Mouse (Mus musculus) CD4-positive, CD25-positive, alpha-beta regulatory T cell, adult 2 months (primary cell): ENCODE results near the gene Tcl1b1.
"Not testable (repeated sequence)": the region's sequence is repeated elsewhere in the genome, so short reads cannot be mapped to it uniquely, and the experiment has no call there.

Experiments
- DNase-seq: peaks from one replicate; pipeline ENCODE4 v3.0.0-alpha.2; 2012; ENCODE audit warnings: low read depth, low spot score

Gene Tcl1b1

DNA sequence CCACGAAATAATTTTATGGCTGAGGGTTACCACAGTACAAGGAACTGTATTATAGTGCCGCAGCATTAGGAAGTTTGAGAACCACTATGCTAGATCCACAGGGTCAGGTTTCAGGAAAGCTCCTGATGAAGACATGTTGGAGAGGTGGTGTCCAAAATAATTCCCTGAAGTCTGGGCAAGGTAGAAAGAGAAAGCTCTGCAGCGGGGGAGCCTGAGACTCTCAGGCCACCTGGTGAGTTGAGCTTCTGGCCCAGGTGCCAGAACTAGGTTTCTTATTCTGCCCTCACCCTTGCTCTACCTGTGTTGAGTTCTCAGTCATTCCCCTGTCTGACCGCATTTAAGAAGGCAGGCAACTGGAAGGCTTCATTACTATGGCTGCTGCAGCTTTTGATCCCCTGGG, at the start of gene Tcl1b1:
Gene Tcl1b1 (plus strand): TSS at position 301 of the 400 bp plus-strand sequence.
- DNase-seq = no peak

DNA sequence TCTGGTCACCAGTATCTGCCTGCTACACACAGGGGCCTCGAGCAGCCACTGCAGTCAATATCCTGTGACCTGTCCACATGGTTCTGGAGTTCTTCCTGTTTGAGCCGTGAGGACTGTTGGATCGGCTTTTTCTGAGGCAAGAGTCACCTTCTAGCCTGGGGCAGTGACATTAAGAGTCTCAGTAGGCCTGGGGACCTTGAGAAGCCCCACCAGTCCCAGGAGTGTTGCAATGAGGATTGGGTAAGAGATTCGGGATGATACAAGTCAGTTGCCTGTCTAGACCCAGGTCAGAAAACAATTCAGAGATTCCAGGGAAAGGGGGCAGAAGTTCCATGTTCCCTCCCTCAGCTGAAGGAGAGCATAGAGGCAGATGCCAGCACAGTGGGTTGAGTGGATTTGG, 49.7 kb upstream of the Tcl1b1 start:
- no peak for DNase-seq

DNA sequence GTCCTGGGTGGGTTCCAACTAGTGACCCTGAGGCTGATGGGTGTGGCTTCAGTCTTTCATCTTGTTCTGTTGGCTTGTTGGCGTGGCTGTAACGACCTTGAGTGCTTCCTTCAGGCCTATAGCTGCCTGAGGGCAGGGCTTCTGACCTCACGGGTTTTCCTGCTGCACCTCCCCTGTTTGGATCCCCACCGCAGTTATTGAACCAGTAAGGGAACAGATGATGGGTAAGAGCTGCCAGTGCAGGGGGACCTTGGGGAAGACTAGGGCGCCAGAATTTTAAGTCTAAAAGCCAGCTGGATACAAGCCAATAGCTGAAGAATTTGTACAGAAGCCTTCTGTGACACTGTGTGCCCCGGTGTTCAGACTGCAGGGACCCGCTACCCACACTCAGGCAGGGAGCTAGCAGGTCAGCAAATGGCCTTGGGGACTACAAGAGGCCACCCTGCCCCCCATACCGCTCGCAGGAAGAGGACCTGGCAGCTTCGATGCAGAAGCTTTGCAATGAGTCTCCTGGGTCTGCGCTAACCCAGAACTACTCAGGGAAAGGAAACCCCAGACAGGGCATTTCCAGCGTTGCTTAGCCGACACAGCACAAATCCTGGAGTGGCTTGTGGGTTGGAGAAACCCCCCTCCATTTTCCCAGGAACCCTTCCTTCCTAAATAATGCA, 47.0 kb upstream of the Tcl1b1 start:
- DNase-seq = no peak

DNA sequence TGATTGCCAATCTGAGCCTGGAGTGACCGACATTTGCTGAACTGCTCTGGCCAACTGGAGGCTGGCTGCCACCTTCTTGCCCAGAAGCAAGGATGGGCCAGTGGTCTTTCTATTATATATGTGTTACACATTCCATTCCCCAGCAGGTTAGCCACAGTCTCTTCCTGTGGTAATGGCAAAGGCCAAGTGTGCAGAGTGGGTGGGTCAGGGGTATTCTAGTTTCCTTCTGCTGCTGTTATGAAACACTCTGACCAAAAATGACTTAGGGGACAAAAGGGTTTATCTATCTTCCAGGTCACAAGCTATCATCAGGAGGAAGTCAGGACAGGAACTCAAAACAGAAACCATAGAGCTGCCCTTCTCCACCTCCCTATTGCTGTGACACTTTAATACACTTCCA, 42.8 kb upstream of the Tcl1b1 start:
- no peak for DNase-seq

DNA sequence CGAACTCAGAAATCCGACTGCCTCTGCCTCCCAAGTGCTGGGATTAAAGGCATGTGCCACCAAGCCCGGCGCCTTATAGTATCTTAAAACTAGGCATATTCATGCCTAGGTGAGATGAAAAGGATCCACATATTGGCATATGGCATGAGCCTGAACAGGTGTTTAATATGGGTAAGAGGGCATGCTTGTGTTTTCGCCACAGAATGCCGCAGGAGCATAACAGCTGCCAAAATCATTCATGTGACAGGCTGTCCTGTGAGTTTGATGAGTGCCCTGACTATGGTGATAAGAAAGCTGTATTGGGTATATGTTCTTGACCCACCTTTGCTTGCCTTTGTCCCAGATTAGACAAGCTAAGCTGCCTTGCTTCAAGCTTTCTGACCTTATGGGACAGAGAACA, 34.1 kb upstream of the Tcl1b1 start:
- DNase-seq = no peak

DNA sequence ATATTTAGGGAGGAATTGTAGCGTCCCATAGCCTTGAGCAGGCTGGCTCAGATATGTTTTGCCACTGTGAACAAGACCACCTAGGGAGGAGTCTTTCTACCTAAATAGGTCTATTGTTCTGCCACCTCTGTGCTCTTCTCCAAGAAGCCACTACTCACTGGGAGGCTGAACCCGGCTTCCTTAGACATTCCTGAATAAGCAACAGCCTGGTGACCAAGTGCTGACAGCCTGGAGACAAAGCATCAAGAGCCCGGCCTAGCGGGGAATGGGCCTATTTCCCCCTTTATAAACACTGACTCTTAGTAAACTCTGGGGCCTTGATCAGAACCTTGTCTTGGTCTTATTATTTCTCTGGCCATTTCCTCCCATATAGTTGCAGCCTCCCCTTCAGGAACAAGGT, 33.0 kb upstream of the Tcl1b1 start:
- DNase-seq = no peak

DNA sequence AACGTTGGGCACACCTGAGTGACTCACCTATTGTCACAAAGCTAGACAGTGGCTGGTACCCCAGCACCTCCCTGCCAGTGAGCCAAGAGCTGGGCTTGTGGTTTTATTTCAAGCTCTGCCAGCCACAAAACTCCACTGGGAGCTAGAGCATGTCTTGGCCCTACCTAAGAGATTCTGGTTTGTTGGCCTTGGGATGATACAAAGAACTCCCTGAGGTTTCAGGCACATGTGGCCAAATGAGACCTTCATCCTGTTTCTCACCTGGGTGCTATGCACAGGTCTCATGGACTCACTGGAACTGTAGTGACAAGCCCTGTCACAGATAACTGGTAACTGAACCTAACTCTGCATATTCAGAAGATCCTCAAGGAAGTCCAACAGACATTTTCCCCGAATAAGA, 31.9 kb upstream of the Tcl1b1 start:
- no peak for DNase-seq

DNA sequence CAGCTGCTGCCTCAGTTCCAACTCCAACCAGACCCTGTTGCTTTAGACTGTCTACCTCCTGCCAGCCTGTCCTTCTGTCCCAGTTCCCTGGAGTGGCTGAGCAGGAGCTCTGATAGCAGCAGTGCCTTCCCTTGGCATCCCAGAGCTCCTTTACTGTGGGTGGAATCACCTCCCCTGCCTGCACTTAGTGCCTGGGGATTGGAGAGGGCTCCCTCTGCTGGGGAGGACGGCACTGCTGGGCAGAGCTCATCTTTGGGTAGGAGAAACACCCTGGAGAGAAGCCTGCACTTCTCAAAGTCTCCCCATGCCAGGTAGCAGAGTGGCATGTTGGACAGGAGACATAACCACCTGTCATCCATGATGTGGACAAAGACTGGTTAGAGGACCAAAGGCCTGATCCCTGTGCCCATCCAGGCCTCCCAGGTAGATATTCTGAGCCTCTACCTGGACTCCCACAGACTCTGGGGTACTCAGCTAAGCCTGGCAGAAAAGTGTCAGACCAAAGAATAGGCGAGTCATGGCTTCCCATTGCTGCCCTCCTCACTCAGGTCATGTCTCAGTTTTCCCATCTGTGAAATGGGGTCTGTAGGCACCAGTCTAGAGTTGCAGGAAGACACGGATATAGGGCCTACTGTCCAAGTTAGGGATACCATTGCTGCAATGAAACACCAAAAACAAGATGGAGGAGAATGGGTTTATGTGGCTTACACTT, 29.8 kb upstream of the Tcl1b1 start:
- DNase-seq = not testable (repeated sequence)

DNA sequence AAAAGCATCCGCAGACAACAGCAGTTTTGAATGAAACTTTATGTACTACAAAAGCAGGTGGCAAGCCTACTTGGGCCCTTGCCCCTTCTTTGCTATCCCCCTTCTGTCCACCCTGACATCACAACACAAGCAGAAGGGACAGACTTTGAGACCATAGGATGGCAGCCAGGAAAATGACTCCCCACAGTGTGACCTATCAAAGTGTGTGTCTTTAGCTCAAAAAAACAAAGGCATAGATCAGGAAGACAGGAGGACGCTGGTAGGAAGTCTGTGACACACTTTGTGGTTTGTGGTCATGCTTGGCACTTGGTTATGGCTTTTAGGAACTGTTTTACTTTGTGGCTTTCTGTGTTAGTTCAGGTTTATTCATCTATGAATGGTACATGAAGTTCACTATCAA, 25.3 kb upstream of the Tcl1b1 start:
- DNase-seq = not testable (repeated sequence)

DNA sequence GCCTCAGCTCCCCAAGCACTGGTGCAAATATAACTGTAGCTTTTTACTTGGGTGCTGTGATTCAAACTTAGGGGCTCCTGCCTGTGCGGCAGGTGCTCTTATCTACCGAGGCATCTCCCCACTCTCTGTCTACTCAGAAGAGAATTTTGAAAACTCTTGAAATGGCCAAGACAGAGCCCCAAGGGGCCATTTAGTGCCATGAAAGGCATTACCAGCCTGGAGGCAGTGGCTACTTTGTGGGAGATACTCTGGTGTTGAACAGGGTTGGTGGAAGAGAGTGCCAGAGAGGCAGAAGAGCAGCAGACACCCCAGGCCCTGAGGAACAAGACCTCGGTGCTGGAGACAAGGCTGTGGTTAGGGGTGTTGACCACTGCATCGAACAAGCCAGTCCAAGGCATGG, 24.7 kb upstream of the Tcl1b1 start:
- DNase-seq = not testable (repeated sequence)

DNA sequence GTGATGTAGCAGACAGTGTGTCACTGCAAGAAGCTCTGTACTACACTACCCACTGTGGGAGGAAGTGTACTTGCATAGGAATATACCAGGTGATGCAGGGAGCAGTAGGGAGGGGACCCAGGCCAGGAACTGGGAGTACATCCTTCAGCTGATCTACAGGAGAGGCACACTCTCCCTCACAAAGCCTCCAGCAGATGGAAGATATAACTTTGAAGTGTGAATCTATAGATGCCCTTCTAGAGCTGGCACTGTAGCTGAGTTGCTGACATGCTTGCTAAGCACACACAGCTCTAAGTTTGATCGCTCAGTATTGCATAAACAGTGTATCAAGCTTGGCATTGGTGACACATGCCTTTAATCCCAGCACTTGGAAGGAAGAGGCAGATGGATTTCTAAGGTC, 21.8 kb upstream of the Tcl1b1 start:
- DNase-seq = not testable (repeated sequence)

DNA sequence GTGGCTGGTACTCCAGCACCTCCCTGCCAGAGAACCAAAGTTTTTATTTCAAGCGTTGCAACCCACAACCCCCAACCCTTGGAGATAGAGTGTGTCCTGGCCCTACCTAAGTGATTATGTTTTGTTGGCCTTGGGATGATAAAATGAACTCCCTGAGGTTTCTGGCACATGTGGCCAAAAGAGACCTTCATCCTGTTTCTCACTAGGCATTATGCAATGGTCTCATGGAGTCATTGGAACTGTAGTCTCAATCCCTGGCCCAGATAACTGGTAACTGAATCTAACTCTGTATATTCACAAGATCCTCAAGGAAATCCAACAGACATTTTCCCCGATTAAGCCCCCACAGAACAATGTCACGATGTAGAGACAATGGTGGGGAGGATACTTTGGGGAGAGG, 16.4 kb upstream of the Tcl1b1 start:
- no peak for DNase-seq

DNA sequence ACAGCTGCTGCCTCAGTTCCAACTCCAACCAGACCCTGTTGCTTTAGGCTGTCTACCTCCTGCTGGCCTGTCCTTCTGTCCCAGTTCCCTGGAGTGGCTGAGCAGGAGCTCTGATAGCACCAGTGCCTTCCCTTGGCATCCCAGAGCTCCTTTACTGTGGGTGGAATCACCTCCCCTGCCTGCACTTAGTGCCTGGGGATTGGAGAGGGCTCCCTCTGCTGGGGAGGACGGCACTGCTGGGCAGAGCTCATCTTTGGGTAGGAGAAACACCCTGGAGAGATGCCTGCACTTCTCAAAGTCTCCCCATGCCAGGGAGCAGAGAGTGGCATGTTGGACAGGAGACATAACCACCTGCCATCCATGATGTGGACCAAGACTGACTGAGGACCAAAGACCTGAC, 14.6 kb upstream of the Tcl1b1 start:
- not testable (repeated sequence) for DNase-seq

DNA sequence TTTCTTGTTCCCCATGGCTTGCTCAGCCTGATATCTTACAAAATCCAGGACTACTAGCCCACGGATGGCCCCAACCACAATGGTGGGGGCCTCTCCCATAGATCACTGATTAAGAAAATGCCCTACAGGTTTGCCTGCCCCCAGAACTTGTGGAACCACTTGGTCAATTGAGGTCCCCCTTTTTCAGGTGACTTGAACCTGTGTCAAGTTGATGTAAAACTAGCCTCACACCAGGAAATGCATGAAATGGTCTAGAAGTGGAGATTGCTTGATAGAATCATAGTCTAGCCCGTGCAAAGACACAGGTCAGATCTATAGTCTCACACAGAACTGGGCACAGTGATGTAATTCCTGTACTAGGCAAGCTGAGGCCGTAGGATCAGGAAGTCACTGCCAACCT, 13.8 kb upstream of the Tcl1b1 start, which contains the start of gene Tcl1b2:
Gene Tcl1b2 (plus strand): TSS at position 301 of the 400 bp plus-strand sequence.
- no peak for DNase-seq

DNA sequence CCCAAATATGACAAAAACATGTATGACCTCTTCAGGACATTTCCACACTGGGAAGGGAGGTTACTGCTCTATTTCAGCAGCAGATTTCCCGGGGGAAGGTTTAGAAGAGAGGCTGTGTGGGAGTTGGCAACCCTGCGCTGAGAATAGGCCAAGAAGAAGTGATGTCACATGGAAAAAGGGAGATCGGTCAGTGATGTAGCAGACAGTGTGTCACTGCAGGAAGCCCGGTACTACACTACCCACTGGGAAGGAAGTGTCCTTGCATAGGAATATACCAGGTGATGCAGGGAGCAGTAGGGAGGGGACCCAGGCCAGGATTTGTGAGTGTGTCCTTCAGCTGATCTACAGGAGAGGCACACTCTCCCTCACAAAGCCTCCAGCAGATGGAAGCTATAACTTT, 4.2 kb upstream of the Tcl1b1 start:
- not testable (repeated sequence) for DNase-seq

DNA sequence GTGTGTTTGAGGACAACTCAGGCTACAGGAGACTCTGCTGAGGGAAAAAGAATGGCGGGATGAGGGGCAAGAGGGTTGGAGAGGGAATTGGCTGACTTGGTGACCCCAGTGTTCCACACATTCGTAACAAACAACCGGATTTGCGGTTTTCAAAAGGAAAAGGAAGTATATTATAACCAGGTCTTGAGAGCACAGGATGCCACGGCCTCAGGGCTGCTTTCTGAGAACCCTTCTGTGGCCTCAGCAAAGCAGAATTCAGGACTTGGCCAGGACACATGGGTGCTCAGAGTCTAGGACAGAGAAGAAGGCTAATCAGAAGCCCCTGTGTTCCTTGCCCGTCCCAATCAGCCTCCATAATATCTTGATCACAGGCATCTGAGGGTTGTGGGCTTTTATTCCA, 648 bp upstream of the Tcl1b1 start:
- DNase-seq = no peak

DNA sequence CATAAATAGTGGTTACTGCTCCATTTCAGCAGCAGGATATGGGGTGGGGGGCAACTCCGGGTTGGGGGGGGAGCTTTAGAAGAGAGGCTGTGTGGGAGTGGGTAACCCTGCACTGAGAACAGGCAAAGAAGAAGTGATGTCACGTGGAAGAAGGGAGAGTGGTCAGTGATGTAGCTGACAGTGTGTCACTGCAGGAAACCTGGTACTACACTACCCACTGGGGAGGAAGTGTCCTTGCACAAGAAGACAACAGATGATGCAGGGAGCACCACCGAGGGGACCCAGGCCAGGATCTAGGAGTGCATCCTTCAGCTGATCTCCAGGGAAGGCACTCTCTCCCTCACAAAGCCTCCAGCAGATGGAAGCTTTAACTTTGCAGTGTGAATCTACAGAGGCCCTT, 7.2 kb downstream of the Tcl1b1 start:
- no peak for DNase-seq

DNA sequence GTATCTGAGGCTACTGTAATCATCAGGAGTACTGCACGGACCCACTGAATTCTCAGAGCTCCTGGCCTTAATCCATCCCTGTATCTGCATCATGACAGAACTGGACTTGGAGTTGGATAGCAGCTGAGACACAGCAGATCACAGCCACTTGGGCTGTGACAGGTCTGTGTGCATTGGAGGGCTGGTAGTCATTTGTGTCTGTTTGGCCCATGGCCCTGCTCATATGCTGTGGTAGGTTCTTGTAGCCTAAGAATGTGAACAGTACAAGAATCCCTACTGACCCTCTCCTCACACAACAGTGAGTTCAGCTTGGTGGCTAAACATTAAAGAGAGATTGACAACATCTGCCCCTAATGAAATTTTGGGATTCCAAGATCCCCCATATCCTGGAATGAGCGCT, 13.9 kb downstream of the Tcl1b1 start:
- DNase-seq = no peak

DNA sequence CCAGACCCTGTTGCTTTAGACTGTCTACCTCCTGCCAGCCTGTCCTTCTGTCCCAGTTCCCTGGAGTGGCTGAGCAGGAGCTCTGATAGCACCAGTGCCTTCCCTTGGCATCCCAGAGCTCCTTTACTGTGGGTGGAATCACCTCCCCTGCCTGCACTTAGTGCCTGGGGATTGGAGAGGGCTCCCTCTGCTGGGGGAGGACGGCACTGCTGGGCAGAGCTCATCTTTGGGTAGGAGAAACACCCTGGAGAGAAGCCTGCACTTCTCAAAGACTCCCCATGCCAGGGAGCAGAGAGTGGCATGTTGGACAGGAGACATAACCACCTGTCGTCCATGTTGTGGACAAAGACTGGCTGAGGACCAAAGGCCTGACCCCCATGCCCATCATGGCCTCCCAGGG, 14.8 kb downstream of the Tcl1b1 start:
- not testable (repeated sequence) for DNase-seq

DNA sequence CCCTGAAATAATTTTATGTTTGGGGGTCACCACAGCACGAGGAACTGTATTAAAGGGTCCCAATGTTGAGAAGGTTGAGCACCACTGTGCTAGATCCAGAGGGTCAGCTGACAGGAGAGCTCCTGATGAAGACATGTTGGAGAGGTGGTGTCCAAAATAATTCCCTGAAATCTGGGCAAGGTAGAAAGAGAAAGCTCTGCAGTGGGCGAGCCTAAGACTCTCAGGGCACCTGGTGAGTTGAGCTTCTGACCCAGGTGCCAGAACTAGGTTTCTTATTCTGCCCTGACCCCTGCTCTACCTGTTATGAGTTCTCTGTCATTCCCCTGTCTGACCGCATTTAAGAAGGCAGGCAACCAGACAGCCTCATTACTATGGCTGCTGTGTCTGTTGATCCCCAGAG, 16.6 kb downstream of the Tcl1b1 start, which contains the start of gene Tcl1b5:
Gene Tcl1b5 (plus strand): TSS at position 301 of the 400 bp plus-strand sequence.
- DNase-seq = not testable (repeated sequence)

DNA sequence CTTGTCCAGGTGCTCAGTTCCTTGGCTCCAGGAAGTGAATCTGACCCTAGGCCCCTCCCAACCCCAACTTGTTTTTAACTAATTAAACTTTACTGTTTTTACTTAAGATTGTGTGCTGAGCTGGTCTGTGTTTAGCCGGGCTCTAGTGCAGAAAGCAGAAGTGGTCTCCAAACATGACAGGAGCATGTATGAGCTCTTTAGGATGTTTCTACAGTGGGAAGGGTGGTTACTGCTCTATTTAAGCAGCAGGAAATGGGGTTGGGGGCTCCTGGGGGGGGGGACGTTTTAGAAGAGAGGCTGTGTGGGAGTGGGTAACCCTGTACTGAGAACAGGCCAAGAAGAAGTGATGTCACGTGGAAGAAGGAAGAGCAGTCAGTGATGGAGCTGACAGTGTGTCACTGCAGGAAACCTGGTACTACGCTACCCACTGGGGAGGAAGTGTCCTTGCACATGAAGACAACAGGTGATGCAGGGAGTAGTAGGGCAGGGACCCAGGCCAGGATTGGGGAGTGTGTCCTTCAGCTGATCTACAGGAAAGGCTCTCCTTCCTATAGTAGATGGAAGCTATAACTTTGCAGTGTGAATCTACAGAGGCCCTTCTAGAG, 21.7 kb downstream of the Tcl1b1 start:
- not testable (repeated sequence) for DNase-seq

DNA sequence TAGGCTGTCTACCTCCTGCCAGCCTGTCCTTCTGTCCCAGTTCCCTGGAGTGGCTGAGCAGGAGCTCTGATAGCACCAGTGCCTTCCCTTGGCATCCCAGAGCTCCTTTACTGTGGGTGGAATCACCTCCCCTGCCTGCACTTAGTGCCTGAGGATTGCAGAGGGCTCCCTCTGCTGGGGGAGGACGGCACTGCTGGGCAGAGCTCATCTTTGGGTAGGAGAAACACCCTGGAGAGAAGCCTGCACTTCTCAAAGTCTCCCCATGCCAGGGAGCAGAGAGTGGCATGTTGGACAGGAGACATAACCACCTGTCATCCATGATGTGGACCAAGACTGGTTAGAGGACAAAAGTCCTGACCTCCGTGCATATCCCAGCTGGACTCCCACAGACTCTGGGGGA, 29.5 kb downstream of the Tcl1b1 start:
- not testable (repeated sequence) for DNase-seq

DNA sequence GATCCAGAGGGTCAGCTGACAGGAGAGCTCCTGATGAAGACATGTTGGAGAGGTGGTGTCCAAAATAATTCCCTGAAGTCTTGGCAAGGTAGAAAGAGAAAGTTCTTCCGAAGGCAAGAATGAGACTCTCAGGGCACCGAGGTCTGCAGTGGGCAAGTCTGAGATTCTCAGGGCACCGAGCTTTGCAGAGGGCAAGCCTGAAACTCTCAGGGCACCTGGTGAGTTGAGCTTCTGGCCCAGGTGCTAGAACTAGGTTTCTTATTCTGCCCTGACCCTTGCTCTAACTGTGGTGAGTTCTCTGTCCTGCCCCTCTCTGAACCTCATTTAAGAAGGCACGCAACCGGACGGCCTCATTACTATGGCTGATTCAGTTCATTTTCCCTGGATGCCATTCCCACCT, 31.3 kb downstream of the Tcl1b1 start, which contains the start of gene Tcl1b3:
Gene Tcl1b3 (plus strand): TSS at position 301 of the 400 bp plus-strand sequence.
- DNase-seq = not testable (repeated sequence)
